Mouse (Mus musculus) CH12.LX (cell line): ENCODE measurements at regions not wholly inside any gene's neighbourhood (a gene's known extent, or its start where the extent isn't known, plus 50 kb on each side); places are given as distances from the start of the nearest gene placed in this dataset.

Source experiments
- CTCF ChIP-seq, 2 experiments: IDR thresholded peaks in 1 of 2; conservative IDR thresholded peaks in 1 of 2; 2 replicates each; pipeline ENCODE4 v1.5.1; 2011 to 2012; ENCODE audit warnings: low read depth in 2 of 2, low read length in 2 of 2, improper control_type of control experiment in 1 of 2, inconsistent platforms in 1 of 2, mild to moderate bottlenecking in 1 of 2, moderate library complexity in 1 of 2
- E2F4 ChIP-seq: IDR thresholded peaks from 2 replicates; pipeline ENCODE4 v1.6.1; 2011; ENCODE audit warnings: low read depth, low read length, improper control_type of control experiment; ENCODE audit not compliant: insufficient replicate concordance
- ELF1 ChIP-seq: IDR thresholded peaks from 2 replicates; pipeline ENCODE4 v1.6.1; 2014; ENCODE audit warnings: low read depth, mild to moderate bottlenecking, inconsistent platforms, low read length, improper control_type of control experiment
- EP300 ChIP-seq: IDR thresholded peaks from 2 replicates; pipeline ENCODE4 v1.6.1; 2011; ENCODE audit warnings: low read length, improper control_type of control experiment
- JUN ChIP-seq: IDR thresholded peaks from 2 replicates; pipeline ENCODE4 v1.6.1; 2011; ENCODE audit warnings: low read depth, mild to moderate bottlenecking, low read length, improper control_type of control experiment, moderate library complexity; ENCODE audit not compliant: insufficient read depth
- MAX ChIP-seq: IDR thresholded peaks from 2 replicates; pipeline ENCODE4 v1.6.1; 2011; ENCODE audit warnings: low read length, improper control_type of control experiment
- MXI1 ChIP-seq: IDR thresholded peaks from 2 replicates; pipeline ENCODE4 v1.6.1; 2011; ENCODE audit warnings: mild to moderate bottlenecking, low read depth, low read length, improper control_type of control experiment
- NRF1 ChIP-seq: IDR thresholded peaks from 2 replicates; pipeline ENCODE4 v1.6.1; 2014; ENCODE audit warnings: low read depth, mild to moderate bottlenecking, inconsistent platforms, low read length, improper control_type of control experiment, moderate library complexity
- POLR2A ChIP-seq: IDR thresholded peaks from 2 replicates; pipeline ENCODE4 v1.6.1; 2011; ENCODE audit warnings: low read depth, mild to moderate bottlenecking, improper control_type of control experiment, low read length
- RAD21 ChIP-seq: IDR thresholded peaks from 2 replicates; pipeline ENCODE4 v1.6.1; 2011; ENCODE audit warnings: low read depth, mild to moderate bottlenecking, low read length, improper control_type of control experiment, moderate library complexity
- SMC3 ChIP-seq: IDR thresholded peaks from 2 replicates; pipeline ENCODE4 v1.6.1; 2011; ENCODE audit warnings: low read depth, low read length, improper control_type of control experiment
- UBTF ChIP-seq: IDR thresholded peaks from 2 replicates; pipeline ENCODE4 v1.6.1; 2012; ENCODE audit warnings: low read depth, mild to moderate bottlenecking, inconsistent platforms, low read length, improper control_type of control experiment, moderate library complexity

DNA sequence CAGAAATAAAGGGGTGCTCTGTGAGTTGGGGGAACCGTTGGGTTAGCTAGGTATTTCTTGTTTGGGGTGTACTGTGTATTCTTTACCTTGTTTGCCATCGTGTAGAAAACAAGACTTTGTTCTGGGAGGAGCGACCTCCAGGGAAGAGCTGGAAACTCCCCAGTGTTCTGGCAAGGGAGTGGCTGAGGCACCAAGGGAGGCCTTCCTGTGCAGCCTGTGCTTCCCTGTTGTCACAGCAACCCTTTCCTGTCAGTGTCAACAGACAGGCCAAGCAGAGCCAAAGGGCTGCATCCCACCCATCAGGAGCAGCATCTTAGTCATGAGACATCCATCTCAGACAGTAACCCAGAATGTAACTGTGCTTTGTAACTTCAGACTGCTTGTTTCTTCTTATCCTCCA is 111.2 kb upstream of the Cnksr3 start:
- TF ChIP-seq CTCF (conservative IDR thresholded peaks at IDR 0.05 in 1 of 2, IDR thresholded peaks at IDR 0.05 in 1 of 2; ENCODE audit: low read depth in 2 of 2, low read length in 2 of 2): no peak
- no peak for TF ChIP-seq UBTF
- no peak for TF ChIP-seq MAX
- TF ChIP-seq EP300: no peak
- TF ChIP-seq POLR2A: no peak
- TF ChIP-seq JUN: no peak
- no peak for TF ChIP-seq E2F4
- no peak for TF ChIP-seq NRF1
- no peak for TF ChIP-seq RAD21
- TF ChIP-seq ELF1: no peak
- TF ChIP-seq SMC3: no peak
- no peak for TF ChIP-seq MXI1
